Mouse (Mus musculus): ENCODE measurements around the gene Mnx1. TPM values are rescaled to one million over a fixed set of nuclear protein-coding genes. Genes with fewer than 3 reads are reported as not detected.

The Mnx1 gene
- not detected for total RNA-seq (2021)
- long read RNA-seq: 0 reads

GRCm38 (mm10) chr5:29478208-29479197 is at the start of gene Mnx1:
Gene Mnx1 (minus strand): TSS chr5:29478470.
- DNase-seq (ENCODE audit: low spot score in 2 of 2): no peak

GRCm38 (mm10) chr5:29516432-29516831 is 38.2 kb upstream of the Mnx1 start:
- DNase-seq (ENCODE audit: low spot score in 2 of 2): no peak

GRCm38 (mm10) chr5:29515888-29516287 is 37.6 kb upstream of the Mnx1 start:
- peak in 1 of 2 experiments; percentile 11 for DNase-seq (ENCODE audit: low spot score in 2 of 2)

- no peak for DNase-seq (ENCODE audit: low spot score in 2 of 2)
Observed at GRCm38 (mm10) chr5:29507013-29507412, 28.7 kb upstream of the Mnx1 start.

GRCm38 (mm10) chr5:29487321-29487720 is 9.1 kb upstream of the Mnx1 start:
- no peak for DNase-seq (ENCODE audit: low spot score in 2 of 2)

- no peak for DNase-seq (ENCODE audit: low spot score in 2 of 2)
Observed at GRCm38 (mm10) chr5:29485941-29486320, 7.7 kb upstream of the Mnx1 start.

GRCm38 (mm10) chr5:29484965-29485940 is 7.0 kb upstream of the Mnx1 start:
- DNase-seq (ENCODE audit: low spot score in 2 of 2): no peak

- no peak for DNase-seq (ENCODE audit: low spot score in 2 of 2)
Observed at GRCm38 (mm10) chr5:29483801-29484200, 5.5 kb upstream of the Mnx1 start.

GRCm38 (mm10) chr5:29479198-29479593 is 926 bp upstream of the Mnx1 start:
- DNase-seq (ENCODE audit: low spot score in 2 of 2): no peak

- DNase-seq (ENCODE audit: low spot score in 2 of 2): no peak
Observed at GRCm38 (mm10) chr5:29477474-29478207, 629 bp downstream of the Mnx1 start.

- DNase-seq (ENCODE audit: low spot score in 2 of 2): no peak
Observed at GRCm38 (mm10) chr5:29476021-29476420, 2.2 kb downstream of the Mnx1 start.

- no peak for DNase-seq (ENCODE audit: low spot score in 2 of 2)
Observed at GRCm38 (mm10) chr5:29475556-29475955, 2.7 kb downstream of the Mnx1 start.

- no peak for DNase-seq (ENCODE audit: low spot score in 2 of 2)
Observed at GRCm38 (mm10) chr5:29475041-29475440, 3.2 kb downstream of the Mnx1 start.

- DNase-seq (ENCODE audit: low spot score in 2 of 2): no peak
Observed at GRCm38 (mm10) chr5:29474246-29474960, 3.9 kb downstream of the Mnx1 start.

- DNase-seq (ENCODE audit: low spot score in 2 of 2): no peak
Observed at GRCm38 (mm10) chr5:29473551-29474245, 4.6 kb downstream of the Mnx1 start.

GRCm38 (mm10) chr5:29471855-29472665 is 6.2 kb downstream of the Mnx1 start:
- DNase-seq (ENCODE audit: low spot score in 2 of 2): no peak

- no peak for DNase-seq (ENCODE audit: low spot score in 2 of 2)
Observed at GRCm38 (mm10) chr5:29471396-29471795, 6.9 kb downstream of the Mnx1 start.

GRCm38 (mm10) chr5:29470851-29471394 is 7.3 kb downstream of the Mnx1 start:
- no peak for DNase-seq (ENCODE audit: low spot score in 2 of 2)
